Mouse (Mus musculus): ENCODE data around the gene Rbpms2. TPM values are rescaled to one million over a fixed set of nuclear protein-coding genes. Genes with fewer than 3 reads are reported as not detected.

Gene Rbpms2
- total and polyA plus RNA-seq, 2 experiments: 9.8 to 110 TPM

- TF ChIP-seq POLR2A (IDR thresholded peaks at IDR 0.05; ENCODE audit: extremely low read depth, insufficient read depth, low read length): no peak
- TF ChIP-seq CTCF (IDR thresholded peaks at IDR 0.05; ENCODE audit: low read depth, low read length): peak; percentile 79
- 7% methylated on average over 5 of the region's 5 CpGs for WGBS
These were observed 36.6 kb downstream of the Rbpms2 start for GRCm38 (mm10) chr9:65666042-65666441.

GRCm38 (mm10) chr9:65667701-65668100, 38.3 kb downstream of the Rbpms2 start, which contains the start of gene Oaz2:
Gene Oaz2, plus strand, starts transcription at chr9:65668001.
- WGBS: 97% methylated on average over 8 of the region's 8 CpGs
- H3K36me3 ChIP-seq (ENCODE audit: control insufficient read depth, insufficient read depth, low read length): no peaks in the 10 kb centered on the region
- peaks cover 13% of the 10 kb centered on the region for H3K4me1 ChIP-seq (ENCODE audit: control insufficient read depth, insufficient read depth, low read length)
- H3K27me3 ChIP-seq (ENCODE audit: control insufficient read depth, insufficient read depth, low read length): no peaks in the 10 kb centered on the region
- no peak for TF ChIP-seq POLR2A (IDR thresholded peaks at IDR 0.05; ENCODE audit: extremely low read depth, insufficient read depth, low read length)
- no peak for TF ChIP-seq CTCF (IDR thresholded peaks at IDR 0.05; ENCODE audit: low read depth, low read length)
- H3K4me3 ChIP-seq (ENCODE audit: insufficient read depth, low read depth, low read length): no peak within 1 kb of the TSS
- no peak within 1 kb of the TSS for H3K9ac ChIP-seq (ENCODE audit: low read depth, low read length)
- no peak for DNase-seq (ENCODE audit: extremely low read depth, low read depth, low spot score)
- H3K79me2 ChIP-seq (ENCODE audit: control insufficient read depth, insufficient read depth, low read length): no peaks in the 10 kb centered on the region; the same call in 1 of the 2 replicates
- no peak within 1 kb of the TSS for H3K27ac ChIP-seq (replicated peaks; ENCODE audit: insufficient read depth, low read depth, low read length)

More at GRCm38 (mm10) chr9:65666042-65666441, 36.6 kb downstream of the Rbpms2 start:
- H3K27me3 ChIP-seq (ENCODE audit: control insufficient read depth, insufficient read depth, low read length): no peaks in the 10 kb centered on the region
- H3K4me3 ChIP-seq (ENCODE audit: insufficient read depth, low read depth, low read length): no peak overlapping the region
- H3K27ac ChIP-seq (replicated peaks; ENCODE audit: insufficient read depth, low read depth, low read length): no peak overlapping the region
- no peaks in the 10 kb centered on the region; the same call in 1 of the 2 replicates for H3K79me2 ChIP-seq (ENCODE audit: control insufficient read depth, insufficient read depth, low read length)
- H3K36me3 ChIP-seq (ENCODE audit: control insufficient read depth, insufficient read depth, low read length): no peaks in the 10 kb centered on the region
- H3K9ac ChIP-seq (ENCODE audit: low read depth, low read length): no peak overlapping the region
- peak; percentile 80 for DNase-seq (ENCODE audit: extremely low read depth, low read depth, low spot score)
- H3K4me1 ChIP-seq (ENCODE audit: control insufficient read depth, insufficient read depth, low read length): peaks cover 4% of the 10 kb centered on the region

- Histone ChIP-seq H3K27me3 (ENCODE audit: control insufficient read depth, insufficient read depth, low read length) (no peaks in the 10 kb centered on the region), H3K36me3 (ENCODE audit: control insufficient read depth, insufficient read depth, low read length) (no peaks in the 10 kb centered on the region), H3K79me2 (ENCODE audit: control insufficient read depth, insufficient read depth, low read length) (no peaks in the 10 kb centered on the region; the same call in 1 of the 2 replicates), H3K9ac (ENCODE audit: low read depth, low read length) (peak overlapping the region; percentile 26), H3K4me3 (ENCODE audit: insufficient read depth, low read depth, low read length) (peak overlapping the region; percentile 13; the same call in 1 of the 2 replicates), H3K27ac (replicated peaks; ENCODE audit: insufficient read depth, low read depth, low read length) (peak overlapping the region; percentile 78), H3K4me1 (ENCODE audit: control insufficient read depth, insufficient read depth, low read length) (peaks cover 17% of the 10 kb centered on the region)
- TF ChIP-seq CTCF (IDR thresholded peaks at IDR 0.05; ENCODE audit: low read depth, low read length) (no peak), POLR2A (IDR thresholded peaks at IDR 0.05; ENCODE audit: extremely low read depth, insufficient read depth, low read length) (no peak)
- peak; percentile 89 for DNase-seq (ENCODE audit: extremely low read depth, low read depth, low spot score)
- 8% methylated on average over 9 of the region's 9 CpGs for WGBS
These were observed 42.0 kb downstream of the Rbpms2 start for GRCm38 (mm10) chr9:65671431-65671931.

- TF ChIP-seq CTCF (IDR thresholded peaks at IDR 0.05; ENCODE audit: low read depth, low read length) (no peak), POLR2A (IDR thresholded peaks at IDR 0.05; ENCODE audit: extremely low read depth, insufficient read depth, low read length) (no peak)
- 70% methylated on average over 11 of the region's 11 CpGs for WGBS
- Histone ChIP-seq H3K79me2 (ENCODE audit: control insufficient read depth, insufficient read depth, low read length) (peaks cover 6% of the 10 kb centered on the region; the same call in 1 of the 2 replicates), H3K27me3 (ENCODE audit: control insufficient read depth, insufficient read depth, low read length) (no peaks in the 10 kb centered on the region), H3K9ac (ENCODE audit: low read depth, low read length) (no peak overlapping the region), H3K4me3 (ENCODE audit: insufficient read depth, low read depth, low read length) (no peak overlapping the region), H3K36me3 (ENCODE audit: control insufficient read depth, insufficient read depth, low read length) (no peaks in the 10 kb centered on the region), H3K27ac (replicated peaks; ENCODE audit: insufficient read depth, low read depth, low read length) (no peak overlapping the region), H3K4me1 (ENCODE audit: control insufficient read depth, insufficient read depth, low read length) (peaks cover 17% of the 10 kb centered on the region)
- DNase-seq (ENCODE audit: extremely low read depth, low read depth, low spot score): no peak
These were observed 43.5 kb downstream of the Rbpms2 start for GRCm38 (mm10) chr9:65672996-65673395.

GRCm38 (mm10) chr9:65675461-65676357, 46.3 kb downstream of the Rbpms2 start:
- Histone ChIP-seq H3K4me3 (ENCODE audit: insufficient read depth, low read depth, low read length) (peak overlapping the region; percentile 74), H3K9ac (ENCODE audit: low read depth, low read length) (0 out of 2 replicates have a peak overlapping the region, but pooled peaks have one; percentile 5), H3K27me3 (ENCODE audit: control insufficient read depth, insufficient read depth, low read length) (no peaks in the 10 kb centered on the region), H3K79me2 (ENCODE audit: control insufficient read depth, insufficient read depth, low read length) (peaks cover 11% of the 10 kb centered on the region; the same call in 1 of the 2 replicates), H3K36me3 (ENCODE audit: control insufficient read depth, insufficient read depth, low read length) (no peaks in the 10 kb centered on the region), H3K27ac (replicated peaks; ENCODE audit: insufficient read depth, low read depth, low read length) (peak overlapping the region; percentile 42), H3K4me1 (ENCODE audit: control insufficient read depth, insufficient read depth, low read length) (peaks cover 31% of the 10 kb centered on the region)
- TF ChIP-seq CTCF (IDR thresholded peaks at IDR 0.05; ENCODE audit: low read depth, low read length) (no peak), POLR2A (IDR thresholded peaks at IDR 0.05; ENCODE audit: extremely low read depth, insufficient read depth, low read length) (no peak)
- DNase-seq (ENCODE audit: extremely low read depth, low read depth, low spot score): peak; percentile 35
- 33% methylated on average over 8 of the region's 8 CpGs for WGBS

Measured in liver, adult 2 months (tissue).